Mouse (Mus musculus) layer of hippocampus, adult 6 months (tissue): ENCODE data around the gene Olfr286. TPM values are rescaled to one million over a fixed set of nuclear protein-coding genes. Genes with fewer than 3 reads are reported as not detected.

Source experiments
- long read RNA-seq, 2 experiments: library from polyadenylated mRNA; unstranded; transcript quantifications; one replicate each; pipeline ENCODE4 v2.0.0; 2019 to 2020
- polyA plus RNA-seq: library from polyadenylated mRNA; unstranded; fragments of <200 nt; fragmentation: Nextera tagmentation; gene quantifications from 2 replicates; pipeline ENCODE4 v1.2.3, GENCODE M21; 2021

The Olfr286 gene
- not detected in 2 replicates for polyA plus RNA-seq
- long read RNA-seq, experiment 1, result 0 reads
- long read RNA-seq, experiment 2, result 0 reads

GRCm38 (mm10) chr15:98234350-98234749 lies at the start of gene Olfr286:
TSS of gene Olfr286 (minus strand) at chr15:98234450.

GRCm38 (mm10) chr15:98257193-98257592 lies 22.9 kb upstream of the Olfr286 start, which contains the start of gene H1fnt:
TSS of gene H1fnt (minus strand) at chr15:98257293.

GRCm38 (mm10) chr15:98220877-98221276 lies 13.4 kb downstream of the Olfr286 start, which contains the start of the genes Gm44579 and Olfr287:
TSS of gene Gm44579 (minus strand) at chr15:98220977.
TSS of gene Olfr287 (minus strand) at chr15:98221056.

GRCm38 (mm10) chr15:98195442-98195841 lies 38.8 kb downstream of the Olfr286 start, which contains the start of gene Olfr288:
TSS of gene Olfr288 (minus strand) at chr15:98195542.

Other genes starting within 250 kb of the Olfr286 start
- gene Col2a1, start 229.8 kb downstream of the Olfr286 start, polyA plus RNA-seq, result 0.19 and 0.23 TPM in 2 replicates
- 126 TPM in 2 replicates for gene Pfkm, start 141.9 kb downstream of the Olfr286 start, polyA plus RNA-seq
- gene Senp1, start 140.7 kb downstream of the Olfr286 start, polyA plus RNA-seq, result 2.2 and 2.3 TPM in 2 replicates
- gene Asb8, start 68.8 kb downstream of the Olfr286 start, polyA plus RNA-seq, result 90.2 and 96.8 TPM in 2 replicates
- gene Ccdc184, start 67.3 kb downstream of the Olfr286 start, polyA plus RNA-seq, result 5.5 and 7.1 TPM in 2 replicates
- gene Olfr288, start 38.9 kb downstream of the Olfr286 start, polyA plus RNA-seq, result not detected in 2 replicates
- 0.21 and 0.29 TPM in 2 replicates for gene Gm44579, start 13.5 kb downstream of the Olfr286 start, polyA plus RNA-seq
- gene Olfr287, start 13.4 kb downstream of the Olfr286 start, polyA plus RNA-seq, result 5.0 TPM in 2 replicates
- not detected in 2 replicates for gene H1fnt, start 22.8 kb upstream of the Olfr286 start, polyA plus RNA-seq
- 2.2 and 2.5 TPM in 2 replicates for gene Zfp641, start 61.7 kb upstream of the Olfr286 start, polyA plus RNA-seq
- gene Olfr285, start 82.9 kb upstream of the Olfr286 start, polyA plus RNA-seq, result not detected in 2 replicates
- gene Olfr284, start 106.5 kb upstream of the Olfr286 start, polyA plus RNA-seq, result not detected in 2 replicates
- gene Olfr283, start 146.5 kb upstream of the Olfr286 start, polyA plus RNA-seq, result not detected in 2 replicates
- not detected in 2 replicates for gene Olfr282, start 196.8 kb upstream of the Olfr286 start, polyA plus RNA-seq
- not detected in 2 replicates for gene Olfr281, start 218.1 kb upstream of the Olfr286 start, polyA plus RNA-seq
- gene OR5BS1P, start 235.4 kb upstream of the Olfr286 start, polyA plus RNA-seq, result not detected in 2 replicates
- not detected in 2 replicates for gene Lalba, start 248.3 kb upstream of the Olfr286 start, polyA plus RNA-seq